18 mouse cellular contexts compared by ENCODE assay signal in the genomic region with DNA sequence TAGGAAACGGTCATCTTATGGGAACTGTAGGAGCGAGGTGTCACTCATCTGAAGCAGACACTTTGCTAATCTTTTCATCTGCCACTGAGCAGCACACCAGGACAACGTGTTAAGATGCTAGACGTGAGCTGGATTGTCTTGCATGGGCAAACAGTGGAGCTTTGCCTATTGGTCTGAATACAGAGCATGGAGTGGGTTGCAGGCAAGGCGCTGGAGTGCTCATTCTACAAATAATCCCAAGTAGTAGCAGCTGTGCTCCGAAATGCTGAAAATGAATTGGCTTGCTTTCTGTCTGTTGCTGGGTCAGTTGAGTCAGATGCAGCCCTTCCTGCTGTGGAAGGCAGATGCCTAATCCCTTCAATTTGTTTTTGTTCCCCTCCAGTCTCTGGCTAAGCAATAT.
DNase-seq lines count a peak whose midpoint lies in the region; ATAC-seq lines count a peak whose summit lies in the region.
"Had no signal": no experiment of that assay in that cellular context is flagged by ENCODE, and none has a peak within 500 bp of the region (broad histone marks: within the 10 kb centered on the region; RNA-seq: fewer than 3 reads in every experiment).

No protein-coding gene starts in this region.

- H3K4me1 ChIP-seq in forebrain, embryonic 12.5 days: no peaks in the 10 kb centered on the region
- peaks cover 4% of the 10 kb centered on the region; the same call in 1 of the 2 replicates for H3K4me1 ChIP-seq in forebrain, embryonic 15.5 days
- H3K4me1 ChIP-seq in midbrain, embryonic 12.5 days: no peaks in the 10 kb centered on the region

- peak; percentile 81 for ATAC-seq in forebrain, embryonic 12.5 days (ENCODE audit: low FRiP score)
- ATAC-seq in forebrain, embryonic 15.5 days (replicated peaks): no peak
- ATAC-seq in midbrain, embryonic 12.5 days (ENCODE audit: low FRiP score, low read depth): peak; percentile 90
- ATAC-seq: inflammation-experienced regulatory T-cells, adult 6 months had no signal

- WGBS in forebrain, embryonic 12.5 days: 28% methylated on average over 6 of the region's 6 CpGs
- 29% methylated on average over 6 of the region's 6 CpGs for WGBS in forebrain, embryonic 15.5 days
- 18% methylated on average over 6 of the region's 6 CpGs for WGBS in midbrain, embryonic 12.5 days

- no peak overlapping the region for H3K4me3 ChIP-seq in forebrain, embryonic 12.5 days (replicated peaks)
- H3K4me3 ChIP-seq in forebrain, embryonic 15.5 days: no peak overlapping the region
- no peak overlapping the region for H3K4me3 ChIP-seq in midbrain, embryonic 12.5 days
- H3K4me3 ChIP-seq: heart, adult 2 months; myocyte had no signal

- H3K27me3 ChIP-seq in forebrain, embryonic 12.5 days: no peaks in the 10 kb centered on the region
- H3K27me3 ChIP-seq in forebrain, embryonic 15.5 days: no peaks in the 10 kb centered on the region
- H3K27me3 ChIP-seq in midbrain, embryonic 12.5 days: no peaks in the 10 kb centered on the region

- H3K9me3 ChIP-seq in forebrain, embryonic 12.5 days: no peaks in the 10 kb centered on the region
- H3K9me3 ChIP-seq in forebrain, embryonic 15.5 days: no peaks in the 10 kb centered on the region
- no peaks in the 10 kb centered on the region for H3K9me3 ChIP-seq in midbrain, embryonic 12.5 days

- peak; percentile 32 to 35 for DNase-seq in right cerebral cortex, postnatal 10 days (ENCODE audit: low spot score in 2 of 2)
- DNase-seq in right cerebral cortex, postnatal 36 days (ENCODE audit: low spot score in 2 of 2): no peak
- peak; percentile 32 for DNase-seq in telencephalon, adult 2 months (ENCODE audit: low read depth, low spot score)
- DNase-seq in gastrocnemius, postnatal 36 days: no peak
- DNase-seq in urinary bladder, adult 2 months (ENCODE audit: low spot score): no peak
- DNase-seq: adrenal gland, adult 2 months; B cell, adult 2 months; cerebellum, adult 9-10 months; heart, adult 2 months; heart, postnatal 10 days; lung, embryonic 14.5 days; right cerebral cortex, postnatal 4 days had no signal

- H3K36me3 ChIP-seq in forebrain, embryonic 12.5 days (replicated peaks): no peaks in the 10 kb centered on the region
- H3K36me3 ChIP-seq in forebrain, embryonic 15.5 days: no peaks in the 10 kb centered on the region
- no peaks in the 10 kb centered on the region for H3K36me3 ChIP-seq in midbrain, embryonic 12.5 days

- H3K27ac ChIP-seq in forebrain, embryonic 12.5 days: peak overlapping the region; percentile 59; the same call in 1 of the 2 replicates
- H3K27ac ChIP-seq in forebrain, embryonic 15.5 days (replicated peaks): no peak overlapping the region
- H3K27ac ChIP-seq in midbrain, embryonic 12.5 days (replicated peaks): peak overlapping the region; percentile 39
- H3K27ac ChIP-seq: heart, adult 2 months had no signal

- H3K9ac ChIP-seq in forebrain, embryonic 12.5 days: no peak overlapping the region
- no peak overlapping the region for H3K9ac ChIP-seq in forebrain, embryonic 15.5 days (replicated peaks)
- no peak overlapping the region for H3K9ac ChIP-seq in midbrain, embryonic 12.5 days (replicated peaks)
- H3K9ac ChIP-seq: lung, embryonic 14.5 days had no signal

- intact Hi-C loops in gastrocnemius, postnatal 36 days (cut with DNase I): no loop called here

- no peak overlapping the region for H3K4me2 ChIP-seq in forebrain, embryonic 12.5 days
- no peak overlapping the region for H3K4me2 ChIP-seq in forebrain, embryonic 15.5 days (replicated peaks)
- H3K4me2 ChIP-seq in midbrain, embryonic 12.5 days (replicated peaks): no peak overlapping the region
- H3K4me2 ChIP-seq: liver, embryonic 11.5 days; lung, embryonic 14.5 days had no signal

Comparison
In these comparisons a context has a peak if more than half of its experiments do, and no peak if none do; other contexts are left out.
1. DNase-seq: peak in right cerebral cortex, postnatal 10 days (2 of 2) and telencephalon, adult 2 months (single experiment); none in right cerebral cortex, postnatal 36 days (0 of 2), gastrocnemius, postnatal 36 days (0 of 2) and urinary bladder, adult 2 months (single experiment).